In the genomic region with DNA sequence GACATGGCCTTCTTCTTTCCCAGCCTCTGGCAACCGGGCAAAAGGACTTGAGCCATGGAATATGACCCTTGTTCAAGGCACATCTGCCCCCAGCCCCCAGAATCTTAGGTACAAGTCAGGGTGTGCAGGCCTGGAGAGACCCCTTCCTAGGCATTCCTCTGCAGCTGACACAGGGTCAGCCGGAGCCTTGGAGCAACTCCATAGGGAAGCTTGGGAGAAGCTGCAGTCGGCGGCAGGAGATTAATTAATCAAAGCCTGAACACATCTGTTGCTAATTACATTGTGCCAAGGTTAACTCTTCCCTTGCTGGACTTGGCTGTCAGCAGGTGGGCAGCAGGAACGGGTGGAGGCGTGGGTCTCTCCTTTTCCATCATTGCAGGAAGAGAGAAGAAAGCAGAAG, we compare ENCODE assay signal across 15 mouse cellular contexts. TPM values are rescaled to one million over a fixed set of nuclear protein-coding genes. Genes with fewer than 3 reads are reported as not detected.
DNase-seq lines count a peak whose midpoint lies in the region; ATAC-seq and TF ChIP-seq lines count a peak whose summit lies in the region.
"Had no signal": no experiment of that assay in that cellular context is flagged by ENCODE, and none has a peak within 500 bp of the region (broad histone marks: within the 10 kb centered on the region; RNA-seq: fewer than 3 reads in every experiment).

No protein-coding gene starts in this region.

- H3K36me3 ChIP-seq in heart, embryonic 11.5 days (ENCODE audit: control insufficient read depth, insufficient read depth, low read length): peaks cover 13% of the 10 kb centered on the region; the same call in 1 of the 2 replicates
- H3K36me3 ChIP-seq in lung, postnatal 0 days (ENCODE audit: insufficient read depth, low read length): 0 out of 2 replicates have a peak, but pooled peaks cover 12% of the 10 kb centered on the region
- peaks cover 49% of the 10 kb centered on the region for H3K36me3 ChIP-seq in embryonic facial prominence, embryonic 14.5 days (ENCODE audit: control insufficient read depth, insufficient read depth, low read length)
- H3K36me3 ChIP-seq in limb, embryonic 14.5 days (ENCODE audit: control insufficient read depth, insufficient read depth, low read length): peaks cover 46% of the 10 kb centered on the region
- H3K36me3 ChIP-seq: G1E had no signal

- no peak for ATAC-seq in heart, embryonic 11.5 days (replicated peaks; ENCODE audit: insufficient number of reproducible peaks, low FRiP score, low TSS enrichment)
- no peak for ATAC-seq in lung, postnatal 0 days
- no peak for ATAC-seq in embryonic facial prominence, embryonic 14.5 days (ENCODE audit: low read depth)
- ATAC-seq in limb, embryonic 14.5 days (ENCODE audit: low FRiP score, low read depth): no peak
- ATAC-seq in megakaryocyte progenitor cell, adult 5-6 weeks (replicated peaks; ENCODE audit: poor library complexity): no peak
- ATAC-seq: forebrain, embryonic 13.5 days had no signal

- no peak overlapping the region for H3K4me3 ChIP-seq in heart, embryonic 11.5 days (ENCODE audit: low read depth, low read length)
- no peak overlapping the region for H3K4me3 ChIP-seq in lung, postnatal 0 days (ENCODE audit: low read depth, low read length)
- no peak overlapping the region for H3K4me3 ChIP-seq in embryonic facial prominence, embryonic 14.5 days (ENCODE audit: low read depth, low read length)
- no peak overlapping the region for H3K4me3 ChIP-seq in limb, embryonic 14.5 days (replicated peaks; ENCODE audit: low read length)
- H3K4me3 ChIP-seq: forebrain, embryonic 13.5 days had no signal

- TF ChIP-seq EP300 in lung, postnatal 0 days (IDR thresholded peaks at IDR 0.05): no peak

- no peaks in the 10 kb centered on the region for H3K9me3 ChIP-seq in heart, embryonic 11.5 days (replicated peaks; ENCODE audit: control insufficient read depth, low read length)
- H3K9me3 ChIP-seq in lung, postnatal 0 days (ENCODE audit: low read length): no peaks in the 10 kb centered on the region
- H3K9me3 ChIP-seq in embryonic facial prominence, embryonic 14.5 days (ENCODE audit: control insufficient read depth, low read length): no peaks in the 10 kb centered on the region
- H3K9me3 ChIP-seq in limb, embryonic 14.5 days (ENCODE audit: control insufficient read depth, low read length): no peaks in the 10 kb centered on the region
- H3K9me3 ChIP-seq: forebrain, embryonic 13.5 days; G1E had no signal

- no peak for TF ChIP-seq POLR2A in limb, embryonic 14.5 days (IDR thresholded peaks at IDR 0.05; ENCODE audit: borderline replicate concordance, extremely low read depth, insufficient read depth, insufficient read length)

- no peak overlapping the region for H3K9ac ChIP-seq in heart, embryonic 11.5 days (ENCODE audit: low read depth, low read length)
- H3K9ac ChIP-seq in lung, postnatal 0 days (replicated peaks; ENCODE audit: low read depth): no peak overlapping the region
- no peak overlapping the region; the same call in 1 of the 2 replicates for H3K9ac ChIP-seq in embryonic facial prominence, embryonic 14.5 days (ENCODE audit: low read depth, low read length)
- H3K9ac ChIP-seq in limb, embryonic 14.5 days (ENCODE audit: low read depth, low read length, severe bottlenecking): no peak overlapping the region
- H3K9ac ChIP-seq: forebrain, embryonic 13.5 days had no signal

- H3K27ac ChIP-seq in heart, embryonic 11.5 days (ENCODE audit: low read depth, low read length): peak overlapping the region; percentile 60
- H3K27ac ChIP-seq in lung, postnatal 0 days (ENCODE audit: low read length): 0 out of 2 replicates have a peak overlapping the region, but pooled peaks have one; percentile 38
- peak overlapping the region; percentile 74 for H3K27ac ChIP-seq in embryonic facial prominence, embryonic 14.5 days (replicated peaks; ENCODE audit: low read depth, low read length)
- H3K27ac ChIP-seq in limb, embryonic 14.5 days (replicated peaks; ENCODE audit: low read depth, low read length): 0 out of 2 replicates have a peak overlapping the region, but pooled peaks have one; percentile 21
- H3K27ac ChIP-seq: forebrain, embryonic 13.5 days; macrophage had no signal

- no peak overlapping the region for H3K4me2 ChIP-seq in heart, embryonic 11.5 days
- no peak overlapping the region for H3K4me2 ChIP-seq in lung, postnatal 0 days (replicated peaks; ENCODE audit: low read depth, low read length)
- no peak overlapping the region for H3K4me2 ChIP-seq in embryonic facial prominence, embryonic 14.5 days (ENCODE audit: low read depth, low read length)
- no peak overlapping the region for H3K4me2 ChIP-seq in limb, embryonic 14.5 days (replicated peaks; ENCODE audit: low read depth, low read length, severe bottlenecking)
- H3K4me2 ChIP-seq: forebrain, embryonic 13.5 days had no signal

- peaks cover 21% of the 10 kb centered on the region for H3K4me1 ChIP-seq in heart, embryonic 11.5 days (ENCODE audit: control insufficient read depth, insufficient read depth, low read length)
- peaks cover 9% of the 10 kb centered on the region; the same call in 1 of the 2 replicates for H3K4me1 ChIP-seq in lung, postnatal 0 days (ENCODE audit: insufficient read depth, low read depth, low read length)
- peaks cover 23% of the 10 kb centered on the region for H3K4me1 ChIP-seq in embryonic facial prominence, embryonic 14.5 days (ENCODE audit: control insufficient read depth, insufficient read depth, low read length)
- peaks cover 33% of the 10 kb centered on the region for H3K4me1 ChIP-seq in limb, embryonic 14.5 days (ENCODE audit: control insufficient read depth, insufficient read depth, low read length)

- no peak for DNase-seq in heart, postnatal 25 days (ENCODE audit: low spot score)
- no peak for DNase-seq in lung, postnatal 0 days (ENCODE audit: low spot score)
- DNase-seq in lung, postnatal 10 days: no peak
- DNase-seq in embryonic facial prominence, embryonic 14.5 days (ENCODE audit: low spot score): no peak
- no peak for DNase-seq in limb, embryonic 14.5 days (ENCODE audit: low spot score)
- DNase-seq in thymus, adult 18-20 months: no peak
- DNase-seq: cerebellum, postnatal 36 days; gastrocnemius, postnatal 14 days; left cerebral cortex, postnatal 4 days; right cerebral cortex, postnatal 25 days had no signal

- intact Hi-C loops in heart, postnatal 25 days (cut with DNase I): no loop called here

- 28% methylated on average over 6 of the region's 6 CpGs for WGBS in heart, embryonic 11.5 days (ENCODE audit: insufficient replicate concordance)
- 43% methylated on average over 6 of the region's 6 CpGs for whole genome bisulfite sequencing in lung, postnatal 0 days
- WGBS in embryonic facial prominence, embryonic 14.5 days: 19% methylated on average over 6 of the region's 6 CpGs
- WGBS in limb, embryonic 14.5 days: 18% methylated on average over 6 of the region's 6 CpGs

- TF ChIP-seq CTCF in lung, postnatal 0 days (IDR thresholded peaks at IDR 0.05): no peak

- H3K27me3 ChIP-seq in heart, embryonic 11.5 days (ENCODE audit: control insufficient read depth, insufficient read depth, low read length): no peaks in the 10 kb centered on the region
- H3K27me3 ChIP-seq in lung, postnatal 0 days (replicated peaks; ENCODE audit: insufficient read depth, low read length): no peaks in the 10 kb centered on the region
- no peaks in the 10 kb centered on the region for H3K27me3 ChIP-seq in embryonic facial prominence, embryonic 14.5 days (replicated peaks; ENCODE audit: control insufficient read depth, insufficient read depth, low read length)
- no peaks in the 10 kb centered on the region for H3K27me3 ChIP-seq in limb, embryonic 14.5 days (ENCODE audit: control insufficient read depth, insufficient read depth, low read length)

RNA-seq across cellular contexts. Expression of a gene that starts 20.0 kb away (rescaled TPM):
- polyA plus RNA-seq in heart, embryonic 11.5 days (2014; fragmentation: Nextera tagmentation; extraction: Ambion mirVana): 28.2 and 34.6 TPM in 2 replicates
- total RNA-seq in heart, postnatal 25 days (2021): 1 to 10 TPM; 2.4 TPM
- 8.3 and 9.3 TPM in 2 replicates for polyA plus RNA-seq in lung, postnatal 0 days (2015; fragmentation: Nextera tagmentation; extraction: Ambion mirVana)
- 54.5 and 64.6 TPM in 2 replicates for polyA plus RNA-seq in embryonic facial prominence, embryonic 14.5 days (2014; fragmentation: Nextera tagmentation; extraction: Ambion mirVana)
- polyA plus RNA-seq in limb, embryonic 14.5 days (2012; rRNA removed): 281 and 440 TPM in 2 replicates
- polyA plus RNA-seq in limb, embryonic 14.5 days (2014; fragmentation: Nextera tagmentation; extraction: Ambion mirVana): 57.5 and 64.7 TPM in 2 replicates
- total RNA-seq in megakaryocyte progenitor cell, adult 5-6 weeks (2015): 2.9 and 4.1 TPM in 2 replicates
- 1.5 and 3.8 TPM in 2 replicates for total RNA-seq in megakaryocyte progenitor cell, adult 5-6 weeks (2017)
- polyA plus RNA-seq: G1E, macrophage had no signal

Comparison
In these comparisons a context has a peak if more than half of its experiments do, and no peak if none do; other contexts are left out.
1. H3K27ac ChIP-seq: peak in every context shown above with its lines; median percentile 74 in embryonic facial prominence, embryonic 14.5 days; 60 in heart, embryonic 11.5 days; 38 in lung, postnatal 0 days; 21 in limb, embryonic 14.5 days.